Mouse (Mus musculus) ovary, adult 18-20 months (tissue): Measurements from ENCODE around the gene Wdcp.
"Not testable (repeated sequence)": the region's sequence is repeated elsewhere in the genome, so short reads cannot be mapped to it uniquely, and the experiment has no call there.

Experiments
- DNase-seq: peaks from one replicate; pipeline ENCODE4 v3.0.0; 2022; ENCODE audit warnings: low spot score, mixed read lengths

Wdcp gene

GRCm38 (mm10) chr12:4871260-4871659 is 28.2 kb downstream of the Wdcp start:
- DNase-seq: no peak

- DNase-seq: no peak
Observed at GRCm38 (mm10) chr12:4872273-4872672, 29.2 kb downstream of the Wdcp start.

DNA sequence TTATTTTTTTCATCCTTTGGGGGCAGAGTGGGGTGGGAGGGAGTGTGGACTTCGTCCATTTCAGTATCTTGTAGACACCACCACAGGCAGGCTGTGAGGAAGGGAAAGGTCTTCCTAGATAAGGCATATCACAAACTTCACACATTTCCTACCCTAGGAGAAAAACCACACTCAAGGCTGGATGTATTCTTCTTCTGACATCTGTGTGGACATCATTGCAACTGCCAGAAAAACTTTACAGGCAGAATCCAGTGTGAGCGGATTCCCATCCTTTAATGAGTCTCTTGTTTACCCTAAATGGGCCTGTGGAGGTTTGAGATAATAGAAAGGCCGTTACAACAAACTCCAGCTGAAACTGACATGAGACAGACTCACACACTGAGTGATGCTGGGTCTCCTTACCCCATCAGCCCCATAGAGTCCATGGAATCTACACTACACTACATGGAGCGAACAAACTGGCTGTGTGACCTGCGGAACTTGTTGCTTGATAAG is 29.9 kb downstream of the Wdcp start:
- no peak for DNase-seq

DNA sequence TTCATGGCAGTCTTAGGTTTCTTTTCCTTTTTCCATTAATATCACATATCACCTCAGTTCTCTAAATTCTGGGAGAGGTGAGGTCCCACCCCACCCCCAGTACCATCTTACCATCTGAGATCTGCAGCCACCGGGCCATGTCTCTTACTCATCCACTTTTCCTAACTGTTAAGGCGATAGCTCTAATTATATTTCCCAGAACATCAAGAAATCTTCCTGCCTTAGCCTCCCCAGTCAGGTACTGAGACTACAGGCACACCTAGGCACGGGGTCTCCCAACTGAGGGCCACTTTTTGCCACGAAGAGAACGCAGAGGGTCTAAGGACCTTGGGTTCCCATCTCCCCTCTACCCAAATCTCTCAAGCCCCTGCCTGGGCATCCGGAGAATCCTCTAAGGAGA is 30.4 kb downstream of the Wdcp start:
- no peak for DNase-seq

- DNase-seq: peak; percentile 52
Observed at GRCm38 (mm10) chr12:4874161-4874927, 31.2 kb downstream of the Wdcp start, which contains the start of gene Mfsd2b. Gene Mfsd2b (minus strand): TSS chr12:4874359.

DNA sequence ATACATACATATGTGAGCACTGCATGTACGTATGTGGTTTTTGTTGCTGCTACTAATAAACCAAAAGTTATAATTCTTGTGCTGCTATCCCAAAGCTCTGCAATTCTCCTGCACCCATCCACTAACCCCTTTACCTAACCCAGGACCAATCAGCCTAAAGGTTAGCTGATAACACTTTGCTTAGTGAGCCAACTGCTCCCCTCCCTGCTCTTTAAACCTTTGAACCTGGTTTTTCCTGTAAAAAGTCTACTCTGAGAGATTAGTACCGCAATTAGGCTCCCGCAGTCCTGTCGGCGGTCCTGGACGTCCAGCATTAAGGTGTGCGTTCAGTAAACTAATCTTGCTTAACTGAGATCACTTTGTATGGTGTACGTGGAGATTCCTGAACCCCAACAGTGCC is 32.5 kb downstream of the Wdcp start:
- DNase-seq: no peak

- DNase-seq: no peak
Observed at GRCm38 (mm10) chr12:4878296-4878783, 35.2 kb downstream of the Wdcp start.

- no peak for DNase-seq
Observed at GRCm38 (mm10) chr12:4879048-4879447, 35.9 kb downstream of the Wdcp start.

DNA sequence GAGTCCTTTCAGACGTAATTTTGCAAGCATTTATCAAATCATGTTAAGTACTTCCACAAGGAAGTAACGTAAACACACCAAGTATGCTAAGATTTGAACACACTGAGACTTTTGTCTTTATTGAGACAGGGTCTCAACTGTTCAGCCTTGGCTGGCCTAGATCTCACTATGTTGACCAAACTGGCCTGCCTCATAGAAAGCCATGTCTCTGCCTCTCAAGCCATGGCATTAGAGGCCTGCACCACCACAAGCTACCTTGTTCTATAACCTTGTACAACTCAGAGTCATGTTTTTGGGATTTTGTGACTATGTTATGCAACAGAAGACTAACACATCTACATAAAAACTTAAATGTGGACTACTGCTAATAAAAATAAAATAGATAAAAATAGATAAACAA is 39.0 kb downstream of the Wdcp start:
- DNase-seq: no peak

- no peak for DNase-seq
Observed at GRCm38 (mm10) chr12:4885062-4885461, 42.0 kb downstream of the Wdcp start.

DNA sequence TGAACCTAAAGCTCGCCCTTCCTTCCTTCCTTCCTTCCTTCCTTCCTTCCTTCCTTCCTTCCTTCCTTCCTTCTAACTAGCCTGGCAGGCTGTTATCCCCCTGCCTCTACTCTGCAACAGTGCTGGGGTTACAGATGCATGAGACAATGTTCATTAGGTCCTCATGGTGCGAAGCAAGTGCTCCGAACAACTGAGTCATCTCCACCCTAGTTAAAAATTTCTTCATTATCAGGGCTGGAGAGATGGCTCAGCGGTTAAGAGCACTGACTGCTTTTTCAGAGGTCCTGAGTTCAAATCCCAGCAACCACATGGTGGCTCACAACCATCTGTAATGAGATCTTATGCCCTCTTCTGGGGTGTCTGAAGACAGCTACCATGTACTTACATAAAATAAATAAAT is 43.5 kb downstream of the Wdcp start:
- not testable (repeated sequence) for DNase-seq

DNA sequence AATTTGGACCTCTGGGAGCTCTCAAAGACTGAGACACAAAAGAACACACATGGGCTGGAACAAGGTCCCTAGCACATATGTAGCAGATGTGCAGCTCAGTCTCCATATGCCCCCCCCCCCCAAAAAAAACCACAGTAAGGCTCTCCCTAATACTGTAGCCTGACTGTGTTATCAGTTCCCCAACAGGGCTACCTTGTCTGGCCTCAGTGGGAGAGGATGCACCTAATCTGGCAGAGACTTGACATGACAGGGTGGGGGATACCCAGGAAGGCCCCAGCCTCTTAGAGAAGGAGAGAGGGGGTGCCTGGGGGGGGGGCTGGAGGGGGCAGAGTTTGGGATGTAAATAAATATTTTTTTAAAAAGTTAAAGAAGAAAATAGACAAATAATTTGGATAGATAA is 45.6 kb downstream of the Wdcp start:
- no peak for DNase-seq

DNA sequence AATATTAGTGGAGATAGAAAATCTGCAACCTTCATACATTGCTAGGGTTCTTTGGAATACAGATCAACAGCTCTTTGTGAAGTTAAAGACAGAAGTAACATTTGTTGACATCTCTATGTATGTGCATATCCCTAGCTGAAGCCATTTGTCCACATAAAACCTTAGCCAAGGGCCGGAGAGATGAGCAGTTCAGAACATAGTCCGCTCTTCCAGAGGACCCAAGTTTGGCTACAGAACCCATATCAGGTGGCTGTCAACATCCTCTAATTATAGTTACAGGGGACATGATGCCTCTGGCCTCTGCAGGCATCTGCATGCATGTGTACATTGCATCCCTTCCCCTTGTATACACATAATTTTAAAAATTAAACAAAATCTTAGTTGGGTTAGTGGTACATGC is 46.1 kb downstream of the Wdcp start:
- DNase-seq: no peak

GRCm38 (mm10) chr12:4889891-4890290 is 46.8 kb downstream of the Wdcp start:
- no peak for DNase-seq

DNA sequence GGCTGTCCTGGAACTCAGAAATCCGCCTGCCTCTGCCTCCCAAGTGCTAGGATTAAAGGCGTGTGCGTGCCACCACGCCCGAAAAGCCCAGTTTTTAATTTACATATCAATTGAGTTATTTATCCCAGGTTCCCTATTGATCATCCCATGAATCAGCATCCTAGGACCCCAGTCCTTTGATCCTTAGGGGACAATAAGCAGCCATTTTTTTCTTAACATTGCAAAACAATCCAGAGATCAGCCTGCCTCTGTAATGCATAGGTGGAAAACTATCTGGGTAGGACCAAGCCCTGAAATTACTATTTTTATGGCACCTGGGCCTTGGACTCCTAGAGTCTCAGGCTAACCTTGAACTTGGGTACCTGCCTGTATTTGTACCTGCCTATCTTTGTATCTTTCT is 54.9 kb downstream of the Wdcp start:
- DNase-seq: no peak

GRCm38 (mm10) chr12:4905946-4906345 is 62.8 kb downstream of the Wdcp start:
- no peak for DNase-seq

DNA sequence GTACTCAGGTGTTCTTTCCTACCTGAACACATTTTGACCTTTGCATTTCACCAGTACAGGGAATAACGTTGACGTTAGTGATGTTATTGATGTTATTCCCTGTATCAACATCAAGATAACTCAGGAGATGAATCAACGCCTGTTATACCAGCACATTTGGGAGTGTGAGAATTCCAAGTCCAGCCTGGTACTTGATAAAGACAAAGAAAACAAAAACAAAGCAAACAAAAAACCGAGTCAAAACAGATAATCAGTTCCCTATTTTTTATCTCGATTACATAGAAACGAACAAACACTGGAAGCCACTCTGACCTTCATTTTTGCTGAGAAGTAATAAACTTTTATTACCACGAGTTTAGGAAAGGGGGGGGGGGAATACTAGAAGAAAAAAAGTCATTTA is 63.4 kb downstream of the Wdcp start:
- no peak for DNase-seq

DNA sequence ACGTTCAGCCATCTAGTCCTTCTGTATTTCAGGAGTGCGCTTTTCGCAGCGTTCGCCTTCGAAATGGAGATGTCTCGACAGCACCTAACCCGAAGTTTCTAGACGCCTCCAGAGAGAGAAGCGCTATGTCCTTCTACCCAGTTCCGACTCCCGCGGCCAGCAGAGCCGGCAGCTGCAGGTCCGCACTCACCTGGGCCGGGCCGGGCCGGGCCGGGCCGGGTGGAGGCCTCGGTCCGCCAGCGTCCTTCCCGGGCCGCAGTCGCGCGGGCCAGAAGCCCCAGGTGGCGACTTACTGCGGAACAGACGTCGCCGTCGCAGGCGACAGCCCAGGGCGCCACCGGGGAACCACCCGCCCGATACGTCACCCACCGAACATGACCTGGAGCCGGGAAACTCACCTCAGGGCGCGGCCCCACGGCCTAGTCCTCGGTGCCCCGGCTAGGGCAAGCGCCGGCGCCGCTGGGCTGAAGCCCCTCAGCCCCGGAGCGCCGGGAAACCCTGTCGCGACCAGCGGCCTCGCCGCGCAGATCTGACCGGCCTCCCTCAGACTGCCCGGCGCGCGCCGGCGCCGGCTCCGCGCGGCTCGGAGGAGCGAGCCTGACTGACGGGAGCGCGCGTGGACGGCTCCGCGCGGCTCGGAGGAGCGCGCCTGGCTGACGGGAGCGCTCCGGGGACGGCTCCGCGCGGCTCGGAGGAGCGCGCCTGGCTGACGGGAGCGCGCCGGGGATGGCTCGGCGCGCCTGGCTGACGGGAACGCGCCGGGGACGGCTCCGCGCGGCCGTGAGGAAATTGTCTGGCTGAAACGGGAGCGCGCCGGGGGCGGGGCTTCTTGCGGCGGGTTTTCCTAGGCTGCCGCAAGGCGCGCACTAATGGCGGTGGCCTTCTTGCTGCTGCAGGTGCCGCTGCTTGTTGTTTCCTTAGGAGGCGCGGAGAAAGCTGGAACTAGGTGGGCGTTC is 64.1 kb downstream of the Wdcp start, which contains the start of gene Ubxn2a:
TSS of gene Ubxn2a (minus strand) at position 755 of the 956 bp plus-strand sequence.
- DNase-seq: peak; percentile 82

GRCm38 (mm10) chr12:4908391-4908790 is 65.3 kb downstream of the Wdcp start:
- DNase-seq: no peak
